Mouse (Mus musculus): ENCODE measurements at regions not wholly inside any gene's neighbourhood (a gene's known extent, or its start where the extent isn't known, plus 50 kb on each side); places are given as distances from the start of the nearest gene placed in this dataset.
A peak's percentile ranks its signal among the peaks of the same experiment; 100 is the strongest.

- no peak for DNase-seq (ENCODE audit: low spot score)
Measured at GRCm38 (mm10) chr14:25067435-25067834, 391.6 kb upstream of the Zmiz1 start.

GRCm38 (mm10) chr14:25068430-25068829 is 390.6 kb upstream of the Zmiz1 start:
- peak; percentile 41 for DNase-seq (ENCODE audit: low spot score)

- no peak for DNase-seq (ENCODE audit: low spot score)
Measured at GRCm38 (mm10) chr14:25073143-25073542, 385.8 kb upstream of the Zmiz1 start.

- DNase-seq (ENCODE audit: low spot score) = no peak
Measured at GRCm38 (mm10) chr14:25074022-25074800, 384.8 kb upstream of the Zmiz1 start.

- no peak for DNase-seq (ENCODE audit: low spot score)
Measured at GRCm38 (mm10) chr14:25074891-25075290, 384.1 kb upstream of the Zmiz1 start.

GRCm38 (mm10) chr14:25080431-25080830 is 378.6 kb upstream of the Zmiz1 start:
- DNase-seq (ENCODE audit: low spot score) = no peak

- DNase-seq (ENCODE audit: low spot score) = no peak
Measured at GRCm38 (mm10) chr14:25083847-25084246, 375.1 kb upstream of the Zmiz1 start.

- no peak for DNase-seq (ENCODE audit: low spot score)
Measured at GRCm38 (mm10) chr14:25096786-25097185, 362.2 kb upstream of the Zmiz1 start.

GRCm38 (mm10) chr14:25105391-25105790 is 353.6 kb upstream of the Zmiz1 start:
- DNase-seq (ENCODE audit: low spot score) = no peak

- DNase-seq (ENCODE audit: low spot score) = no peak
Measured at GRCm38 (mm10) chr14:25106451-25106850, 352.5 kb upstream of the Zmiz1 start.

- DNase-seq (ENCODE audit: low spot score) = no peak
Measured at GRCm38 (mm10) chr14:25108101-25108652, 350.8 kb upstream of the Zmiz1 start.

GRCm38 (mm10) chr14:25108701-25109290 is 350.2 kb upstream of the Zmiz1 start:
- DNase-seq (ENCODE audit: low spot score) = no peak

GRCm38 (mm10) chr14:25109691-25110090 is 349.3 kb upstream of the Zmiz1 start:
- no peak for DNase-seq (ENCODE audit: low spot score)

- no peak for DNase-seq (ENCODE audit: low spot score)
Measured at GRCm38 (mm10) chr14:25112832-25113231, 346.2 kb upstream of the Zmiz1 start.

- no peak for DNase-seq (ENCODE audit: low spot score)
Measured at GRCm38 (mm10) chr14:25113326-25113725, 345.7 kb upstream of the Zmiz1 start.

- DNase-seq (ENCODE audit: low spot score) = peak; percentile 82
Measured at GRCm38 (mm10) chr14:25116424-25116823, 342.6 kb upstream of the Zmiz1 start.

GRCm38 (mm10) chr14:25119999-25120398 is 339.0 kb upstream of the Zmiz1 start:
- no peak for DNase-seq (ENCODE audit: low spot score)

- no peak for DNase-seq (ENCODE audit: low spot score)
Measured at GRCm38 (mm10) chr14:25120506-25120905, 338.5 kb upstream of the Zmiz1 start.

- no peak for DNase-seq (ENCODE audit: low spot score)
Measured at GRCm38 (mm10) chr14:25122971-25123535, 335.9 kb upstream of the Zmiz1 start.

GRCm38 (mm10) chr14:25123541-25124337 is 335.2 kb upstream of the Zmiz1 start:
- DNase-seq (ENCODE audit: low spot score) = no peak

GRCm38 (mm10) chr14:25126544-25126943 is 332.4 kb upstream of the Zmiz1 start:
- no peak for DNase-seq (ENCODE audit: low spot score)

GRCm38 (mm10) chr14:25127544-25128159 is 331.3 kb upstream of the Zmiz1 start:
- no peak for DNase-seq (ENCODE audit: low spot score)
